Mouse (Mus musculus) lung, adult 2 months (tissue): ENCODE data around the gene E130218I03Rik.

ENCODE experiments used
- CTCF ChIP-seq: fragments of 200-500 bp; IDR thresholded peaks from 2 replicates; pipeline ENCODE4 v1.5.1; 2011; ENCODE audit warnings: mild to moderate bottlenecking, low read length, control low read depth; ENCODE audit not compliant: insufficient read depth
- POLR2A ChIP-seq: fragments of 200-500 bp; IDR thresholded peaks from 2 replicates; pipeline ENCODE4 v1.6.1; 2011; ENCODE audit warnings: low read depth, mild to moderate bottlenecking, control low read depth, low read length, borderline replicate concordance; ENCODE audit errors: extremely low read depth

DNA sequence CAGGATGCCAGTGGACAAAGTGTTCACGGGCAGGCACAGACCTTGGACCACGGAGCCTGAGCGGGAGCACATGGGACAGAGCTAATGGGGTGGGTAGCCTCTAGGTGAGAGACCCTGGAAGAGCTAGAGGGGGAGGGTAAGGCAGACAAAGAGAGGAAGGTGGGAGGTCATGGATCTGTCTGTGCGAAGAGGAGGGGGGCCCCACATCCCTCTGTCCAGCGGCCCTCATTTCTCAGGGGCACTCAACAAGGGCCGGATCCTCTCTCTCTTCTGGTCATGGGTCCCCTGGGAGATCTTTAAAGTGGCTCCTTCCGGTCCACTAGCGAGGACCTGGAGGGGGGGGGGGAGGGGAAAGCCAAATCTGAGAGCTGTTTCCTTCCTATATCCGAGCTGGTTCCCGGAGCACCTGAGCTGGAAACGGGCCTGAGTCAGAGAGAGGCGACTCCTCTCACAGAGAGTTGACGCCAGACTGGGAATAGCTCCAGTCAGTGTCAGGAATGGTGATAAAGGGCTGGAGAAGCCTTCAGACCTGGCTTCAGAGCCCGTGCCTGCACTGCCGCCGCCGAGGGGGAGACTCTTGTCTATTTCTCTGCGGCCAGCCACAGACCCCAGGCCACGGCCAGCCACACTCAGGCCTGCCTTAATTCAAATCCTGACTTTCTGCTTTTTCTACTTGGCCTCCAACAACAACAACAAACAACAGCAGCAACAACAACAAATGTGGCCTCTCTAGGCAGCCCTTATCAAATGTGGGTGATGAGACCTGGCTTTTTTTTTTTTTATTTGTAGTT lies 13.1 kb downstream of the E130218I03Rik start:
- no peak for TF ChIP-seq POLR2A
- TF ChIP-seq CTCF = no peak
